Mouse (Mus musculus) frontal cortex, postnatal 10 days (tissue): ENCODE results near the gene Etv3.

Experiments
- DNase-seq, 2 experiments: peaks; one replicate each; pipeline ENCODE4 v3.0.0; 2022; ENCODE audit warnings: low spot score in 2 of 2, mixed read lengths in 1 of 2

Gene Etv3

DNA sequence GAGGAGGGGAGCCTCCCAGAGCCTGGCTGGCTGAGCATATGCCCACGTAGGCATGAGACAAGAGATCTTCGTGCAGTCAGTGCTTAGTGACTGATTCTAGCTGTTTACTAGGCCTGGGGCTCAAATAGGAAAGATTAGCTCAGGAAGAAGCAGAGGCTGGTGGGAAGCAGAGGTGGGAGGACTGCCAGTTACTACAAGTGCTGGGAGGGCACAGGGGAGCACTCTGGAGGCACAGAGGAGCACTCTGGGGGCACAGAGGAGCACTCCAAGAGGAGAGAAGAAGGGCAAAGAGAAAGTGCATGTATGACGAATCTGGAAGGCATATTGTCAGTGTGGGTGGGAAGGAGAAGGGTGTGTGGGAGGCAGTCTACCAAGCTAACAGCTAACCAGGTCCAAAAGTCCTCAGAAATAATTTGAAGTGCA lies 30.9 kb downstream of the Etv3 start:
- no peak for DNase-seq

DNA sequence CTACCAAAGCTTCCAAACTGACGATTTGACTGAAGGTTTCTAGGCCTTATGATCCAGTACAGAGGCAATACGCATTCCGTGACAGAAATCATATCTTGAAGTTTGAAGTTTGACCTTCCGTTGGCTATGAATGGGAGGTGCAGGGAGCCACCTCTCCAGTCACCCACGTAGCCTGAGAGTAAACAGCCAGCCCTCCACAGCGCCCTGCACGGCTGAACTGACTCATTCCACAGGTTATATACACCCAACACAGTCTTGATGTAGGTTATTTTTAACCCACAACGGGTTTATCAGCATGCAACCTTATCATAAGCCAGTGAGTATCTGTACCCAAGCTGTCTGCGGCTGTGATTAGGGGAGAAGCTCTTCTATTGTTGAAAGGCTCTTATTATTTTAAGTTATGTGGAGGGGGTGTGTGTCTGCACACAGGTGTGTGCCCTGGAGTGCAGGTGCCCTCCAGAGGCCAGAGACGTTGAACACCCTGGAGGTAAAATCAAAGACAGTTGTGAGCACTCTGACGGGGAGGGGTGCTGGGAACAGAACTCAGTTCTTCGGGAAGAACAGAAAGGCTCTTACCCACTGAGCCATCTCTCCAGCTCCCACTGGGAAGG lies 31.6 kb downstream of the Etv3 start:
- no peak for DNase-seq

DNA sequence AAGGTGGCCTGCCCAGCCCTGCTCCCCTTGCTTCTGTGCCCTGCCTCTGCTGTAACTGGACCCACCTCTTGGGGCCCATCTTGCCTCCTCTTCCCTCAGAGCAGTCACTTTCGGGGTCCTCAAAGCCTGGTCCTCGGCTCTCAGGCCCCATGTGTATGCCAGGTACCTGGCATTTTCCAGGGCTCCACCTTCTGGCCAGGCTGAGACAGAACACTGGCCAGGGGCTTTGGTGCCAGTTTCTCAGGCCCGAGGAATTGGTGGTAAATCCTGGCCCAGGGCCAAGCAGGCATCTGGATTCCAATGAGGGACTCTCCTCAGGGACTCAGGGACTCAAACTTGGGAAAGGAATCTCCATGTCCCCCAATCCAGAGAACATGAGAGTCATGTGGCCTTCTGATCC lies 34.9 kb downstream of the Etv3 start:
- DNase-seq = no peak

DNA sequence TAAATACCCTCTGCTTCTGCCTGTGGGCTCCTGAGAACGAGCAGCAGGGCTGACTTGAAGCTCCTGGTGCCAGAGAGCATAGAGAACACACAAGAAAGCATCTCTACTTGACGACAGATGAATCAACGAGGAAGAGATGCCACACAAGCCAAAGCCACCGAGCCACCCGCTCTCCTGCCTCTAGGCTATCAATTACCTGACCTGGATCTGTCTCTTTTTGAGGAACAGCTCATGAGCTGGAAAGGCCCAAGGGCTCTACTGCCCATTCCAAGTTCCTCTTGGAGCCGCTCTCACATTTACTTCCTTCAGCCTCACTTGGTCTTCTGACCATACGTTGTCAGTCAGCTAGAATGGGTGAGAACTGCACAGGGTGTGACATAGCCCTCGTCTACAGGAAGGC lies 36.2 kb downstream of the Etv3 start:
- DNase-seq = no peak

DNA sequence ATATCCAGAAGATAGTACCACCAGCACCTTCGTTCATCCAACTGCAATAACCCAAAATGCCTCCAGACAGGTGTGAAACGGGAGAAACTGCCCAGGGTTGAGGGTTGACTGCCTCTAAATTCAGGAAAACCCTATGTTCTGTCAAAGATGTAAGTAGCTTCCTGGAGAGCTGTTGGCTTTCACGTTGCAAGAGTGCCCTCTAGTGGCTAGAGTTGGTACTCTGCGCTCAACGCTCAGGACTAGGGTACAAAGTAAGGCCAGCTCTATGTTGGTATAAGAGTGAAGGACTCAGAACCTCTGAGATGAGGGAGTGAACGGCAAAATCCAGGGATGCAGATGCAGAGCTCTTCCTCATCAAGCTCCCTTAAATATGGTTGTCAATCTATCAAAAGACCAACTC lies 37.2 kb downstream of the Etv3 start:
- peak; percentile 61 to 86 for DNase-seq

DNA sequence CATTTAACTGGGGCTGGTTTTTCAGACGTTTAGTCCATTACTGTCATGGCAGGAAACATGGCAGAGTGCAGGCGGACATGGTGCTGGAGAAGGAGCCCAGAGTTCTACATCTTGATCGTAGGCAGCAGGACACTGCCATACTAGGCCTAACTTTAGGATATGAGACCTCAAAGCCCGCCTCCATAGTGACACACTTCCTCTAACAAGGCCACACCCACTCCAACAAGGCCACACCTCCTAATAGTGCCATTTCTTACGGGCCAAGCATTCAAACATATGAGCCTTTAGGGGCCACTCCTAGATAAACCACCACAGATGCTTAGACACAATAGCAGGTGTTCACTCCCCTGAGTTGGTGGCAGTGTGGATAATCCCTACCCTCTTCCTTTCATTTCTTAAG lies 38.3 kb downstream of the Etv3 start:
- DNase-seq = no peak

DNA sequence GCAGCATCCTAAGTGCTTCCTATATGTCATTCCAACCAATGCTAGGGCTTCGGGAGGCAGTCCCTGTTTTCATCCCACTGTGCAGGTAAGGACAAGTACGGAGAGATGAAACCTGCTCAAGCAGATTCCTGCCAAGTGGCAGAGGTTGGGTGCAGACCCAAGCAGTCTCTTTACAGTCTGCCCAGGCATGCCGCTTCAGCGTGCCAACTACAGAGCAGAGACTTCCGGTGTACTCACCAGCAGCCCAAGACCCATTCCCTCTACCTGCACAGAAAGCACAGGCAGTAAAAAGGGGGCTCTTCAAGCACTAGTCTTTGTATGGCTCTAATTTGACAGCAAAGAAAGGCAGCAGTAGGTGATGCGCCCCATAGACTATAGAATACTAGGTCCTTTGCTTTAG lies 40.4 kb downstream of the Etv3 start:
- DNase-seq = no peak

DNA sequence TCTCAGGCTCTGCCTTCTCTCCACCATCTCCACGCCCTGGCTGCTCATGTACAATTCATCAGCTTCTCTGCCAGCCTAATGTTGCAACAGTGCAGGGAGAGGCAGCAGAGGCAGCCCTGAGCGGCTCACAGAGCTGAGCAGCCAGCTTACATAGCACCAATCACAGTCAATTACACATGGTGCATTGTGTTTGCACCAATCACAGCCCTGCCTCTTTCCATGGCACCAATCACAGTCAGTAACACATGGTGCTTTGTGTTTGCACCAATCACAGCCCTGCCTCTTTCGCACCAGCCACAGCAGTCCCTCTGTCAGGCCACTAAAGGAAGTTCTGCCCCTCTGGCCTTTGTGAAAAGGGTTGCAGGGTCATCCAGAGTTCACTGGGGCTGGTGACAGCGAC lies 40.9 kb downstream of the Etv3 start:
- peak; percentile 82 to 88 for DNase-seq

DNA sequence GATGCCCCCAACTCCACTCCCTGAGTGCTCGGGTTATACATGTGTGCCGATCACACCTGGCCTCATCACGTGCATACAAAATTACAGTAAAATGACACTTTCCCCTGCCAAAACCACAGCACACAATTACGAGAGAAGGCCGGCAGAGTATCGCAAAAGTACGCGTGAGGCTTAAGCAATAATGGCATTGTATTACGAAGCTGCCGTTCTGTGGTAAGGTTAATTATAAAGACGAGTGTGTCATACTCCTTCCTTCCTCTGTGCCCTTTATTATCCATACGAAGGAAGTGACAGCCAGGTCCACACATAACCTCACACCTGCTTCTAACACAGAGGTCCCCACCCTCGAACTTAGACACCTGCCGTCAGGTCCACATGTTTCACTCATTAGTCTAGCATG lies 42.3 kb downstream of the Etv3 start:
- DNase-seq = no peak

DNA sequence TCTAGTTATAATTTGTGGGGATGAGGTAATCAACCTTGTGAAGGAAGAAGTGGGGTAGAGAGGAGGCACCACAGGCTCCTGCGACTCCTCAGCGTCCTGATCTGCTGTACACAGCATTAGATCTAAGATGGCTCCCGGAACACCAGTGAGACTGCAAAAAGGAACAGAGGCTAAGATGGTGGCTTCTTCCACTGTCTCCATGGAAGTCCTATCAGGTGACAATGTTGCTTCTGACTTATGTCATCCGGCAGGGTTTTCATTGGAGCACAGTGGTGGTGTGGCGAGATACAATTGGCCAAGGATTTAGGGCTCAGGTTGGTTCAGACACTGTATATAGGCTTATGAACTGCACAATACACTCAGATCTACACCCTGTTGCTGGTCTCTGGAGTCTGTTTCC lies 43.5 kb downstream of the Etv3 start:
- no peak for DNase-seq

DNA sequence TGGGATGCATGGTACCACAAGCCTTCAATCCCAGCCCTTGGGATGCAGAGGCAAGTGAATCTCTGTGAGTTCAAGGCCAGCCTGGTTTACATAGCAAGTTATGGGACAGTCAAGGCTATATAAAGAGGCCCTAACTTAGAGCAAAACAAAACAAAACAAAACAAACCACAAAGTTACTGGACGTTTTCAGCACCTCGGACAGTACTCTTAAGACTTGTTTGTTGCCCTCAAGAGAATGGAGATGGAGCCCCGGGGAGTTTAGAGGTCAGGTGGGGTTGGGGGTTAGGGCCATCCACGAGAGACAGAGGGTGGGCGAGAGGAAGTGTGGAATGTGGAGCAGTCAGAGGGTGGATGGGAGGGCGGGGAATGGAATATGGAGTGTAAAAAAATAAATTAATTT lies 50.6 kb downstream of the Etv3 start:
- DNase-seq = no peak

DNA sequence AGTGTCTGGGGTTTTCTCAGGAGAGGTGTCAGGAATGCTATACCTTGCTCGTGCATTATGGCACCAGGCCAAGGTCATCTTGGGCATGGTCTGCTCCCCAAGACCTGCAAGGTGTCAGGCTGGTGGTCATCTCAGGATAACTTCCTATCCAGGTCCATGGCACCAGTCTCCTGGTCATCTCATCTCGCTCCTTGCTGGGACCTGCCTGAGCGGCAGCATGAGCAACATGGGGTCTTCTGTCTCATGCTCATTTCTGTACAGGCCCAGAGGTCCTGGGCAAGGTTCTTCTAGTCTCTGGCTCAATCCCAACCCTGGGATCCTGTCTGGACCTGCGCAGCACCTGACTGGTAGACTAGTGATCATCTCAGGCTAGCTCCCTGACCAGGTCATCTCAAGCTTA lies 57.1 kb downstream of the Etv3 start:
- DNase-seq = no peak
